Mouse (Mus musculus) liver, embryonic 15.5 days (tissue): ENCODE measurements around the gene Sgip1. TPM values are rescaled to one million over a fixed set of nuclear protein-coding genes. Genes with fewer than 3 reads are reported as not detected.

Experiments
- ATAC-seq: fragments of 200-750 bp; cut with Nextera tagmentation; 2 replicates; pipeline ENCODE4 v1.8.0; 2017; ENCODE audit warnings: moderate number of reproducible peaks, mild to moderate bottlenecking, moderate library complexity; ENCODE audit not compliant: insufficient read depth
- H3K27ac ChIP-seq: fragments of 300-500 bp; sonication (generic); replicated peaks from 2 replicates; pipeline ENCODE4 v1.5.1; 2015; ENCODE audit warnings: mild to moderate bottlenecking, inconsistent platforms
- H3K27me3 ChIP-seq: fragments of 300-500 bp; sonication (generic); 2 replicates; pipeline ENCODE4 v1.6.1; 2015; ENCODE audit warnings: mild to moderate bottlenecking, inconsistent platforms
- H3K36me3 ChIP-seq: fragments of 300-500 bp; sonication (generic); replicated peaks from 2 replicates; pipeline ENCODE4 v1.6.1; 2015; ENCODE audit warnings: moderate library complexity, mild to moderate bottlenecking, inconsistent platforms
- H3K4me1 ChIP-seq: fragments of 300-500 bp; sonication (generic); replicated peaks from 2 replicates; pipeline ENCODE4 v1.6.1; 2015; ENCODE audit warnings: inconsistent platforms
- H3K4me2 ChIP-seq: fragments of 300-500 bp; sonication (generic); 2 replicates; pipeline ENCODE4 v1.6.1; 2015; ENCODE audit warnings: moderate library complexity, mild to moderate bottlenecking, inconsistent platforms
- H3K4me3 ChIP-seq: fragments of 300-500 bp; sonication (generic); replicated peaks from 2 replicates; pipeline ENCODE4 v1.5.1; 2015; ENCODE audit warnings: mild to moderate bottlenecking, inconsistent platforms
- H3K9ac ChIP-seq: fragments of 300-500 bp; sonication (generic); 2 replicates; pipeline ENCODE4 v1.6.1; 2015; ENCODE audit warnings: moderate library complexity, mild to moderate bottlenecking, inconsistent platforms
- H3K9me3 ChIP-seq: fragments of 300-500 bp; sonication (generic); replicated peaks from 2 replicates; pipeline ENCODE4 v1.6.1; 2016; ENCODE audit warnings: inconsistent platforms
- WGBS: fragments of 180-500 bp; shearing (Covaris S2); methylation state at CpG from one replicate; pipeline ENCODE4 v1.1.7; 2015; ENCODE audit warnings: mixed read lengths; ENCODE audit not compliant: insufficient replicate concordance; 5-methylcytosine and 5-hydroxymethylcytosine counted together
- polyA plus RNA-seq: library from polyadenylated mRNA; unstranded; fragments of >200 nt; fragmentation: Nextera tagmentation; extraction: Ambion mirVana; gene quantifications from 2 replicates; pipeline ENCODE4 v1.2.1, GENCODE M21; 2015

The Sgip1 gene
- polyA plus RNA-seq, 1 experiment from 2014 or later: 0.73 TPM

GRCm38 (mm10) chr4:102862751-102863710, 121.9 kb downstream of the Sgip1 start:
- Histone ChIP-seq H3K4me3 (no peak overlapping the region), H3K36me3 (no peaks in the 10 kb centered on the region), H3K9ac (no peak overlapping the region), H3K4me1 (no peaks in the 10 kb centered on the region), H3K27me3 (no peaks in the 10 kb centered on the region), H3K4me2 (no peak overlapping the region), H3K9me3 (no peaks in the 10 kb centered on the region), H3K27ac (peak overlapping the region; percentile 51; the same call in 1 of the 2 replicates)
- 62% methylated on average over 15 of the region's 15 CpGs for WGBS
- peak; percentile 62 for ATAC-seq

GRCm38 (mm10) chr4:102866531-102866930, 125.4 kb downstream of the Sgip1 start:
- WGBS: 56% methylated on average over 3 of the region's 3 CpGs

GRCm38 (mm10) chr4:102871274-102871673, 130.2 kb downstream of the Sgip1 start:
- no peak overlapping the region for H3K27ac ChIP-seq
- H3K27me3 ChIP-seq: no peaks in the 10 kb centered on the region
- ATAC-seq: no peak
- H3K4me3 ChIP-seq: no peak overlapping the region
- H3K36me3 ChIP-seq: no peaks in the 10 kb centered on the region
- no peaks in the 10 kb centered on the region for H3K9me3 ChIP-seq
- no peak overlapping the region for H3K9ac ChIP-seq
- H3K4me2 ChIP-seq: no peak overlapping the region
- no peaks in the 10 kb centered on the region for H3K4me1 ChIP-seq
- 68% methylated on average over 4 of the region's 4 CpGs for WGBS

More at GRCm38 (mm10) chr4:102866531-102866930, 125.4 kb downstream of the Sgip1 start:
- Histone ChIP-seq H3K4me1 (no peaks in the 10 kb centered on the region), H3K9ac (no peak overlapping the region), H3K27ac (no peak overlapping the region), H3K36me3 (no peaks in the 10 kb centered on the region), H3K4me3 (no peak overlapping the region), H3K9me3 (no peaks in the 10 kb centered on the region), H3K27me3 (no peaks in the 10 kb centered on the region), H3K4me2 (no peak overlapping the region)
- ATAC-seq: no peak

GRCm38 (mm10) chr4:102883142-102883541, 142.0 kb downstream of the Sgip1 start:
- Histone ChIP-seq H3K27ac (no peak overlapping the region), H3K9ac (no peak overlapping the region), H3K27me3 (no peaks in the 10 kb centered on the region), H3K4me2 (no peak overlapping the region), H3K9me3 (no peaks in the 10 kb centered on the region), H3K4me1 (no peaks in the 10 kb centered on the region), H3K36me3 (no peaks in the 10 kb centered on the region), H3K4me3 (no peak overlapping the region)
- 74% methylated on average over 3 of the region's 3 CpGs for WGBS
- no peak for ATAC-seq

GRCm38 (mm10) chr4:102884228-102884627, 143.1 kb downstream of the Sgip1 start:
- Histone ChIP-seq H3K36me3 (no peaks in the 10 kb centered on the region), H3K9ac (no peak overlapping the region), H3K27me3 (no peaks in the 10 kb centered on the region), H3K9me3 (no peaks in the 10 kb centered on the region), H3K4me2 (no peak overlapping the region), H3K4me1 (no peaks in the 10 kb centered on the region), H3K4me3 (no peak overlapping the region), H3K27ac (no peak overlapping the region)
- ATAC-seq: no peak
- WGBS: 59% methylated on average over 4 of the region's 4 CpGs

- Histone ChIP-seq H3K9ac (no peak overlapping the region), H3K4me3 (no peak overlapping the region), H3K4me1 (no peaks in the 10 kb centered on the region), H3K9me3 (no peaks in the 10 kb centered on the region), H3K27me3 (no peaks in the 10 kb centered on the region), H3K4me2 (no peak overlapping the region), H3K27ac (no peak overlapping the region), H3K36me3 (no peaks in the 10 kb centered on the region)
- ATAC-seq: no peak
- 39% methylated on average over 2 of the region's 2 CpGs for WGBS
These were observed 145.4 kb downstream of the Sgip1 start for GRCm38 (mm10) chr4:102886459-102886858.

- Histone ChIP-seq H3K4me2 (no peak overlapping the region), H3K27ac (no peak overlapping the region), H3K9ac (no peak overlapping the region), H3K4me3 (no peak overlapping the region), H3K9me3 (no peaks in the 10 kb centered on the region), H3K4me1 (no peaks in the 10 kb centered on the region), H3K36me3 (no peaks in the 10 kb centered on the region), H3K27me3 (no peaks in the 10 kb centered on the region)
- no peak for ATAC-seq
- WGBS: 64% methylated on average over 4 of the region's 4 CpGs
These were observed 145.8 kb downstream of the Sgip1 start for GRCm38 (mm10) chr4:102886902-102887301.

GRCm38 (mm10) chr4:102887770-102888689, 146.9 kb downstream of the Sgip1 start:
- no peak overlapping the region for H3K27ac ChIP-seq
- 67% methylated on average over 14 of the region's 14 CpGs for WGBS
- no peaks in the 10 kb centered on the region for H3K36me3 ChIP-seq
- no peaks in the 10 kb centered on the region for H3K27me3 ChIP-seq
- H3K4me3 ChIP-seq: no peak overlapping the region
- no peak overlapping the region for H3K4me2 ChIP-seq
- ATAC-seq: no peak
- H3K4me1 ChIP-seq: no peaks in the 10 kb centered on the region
- H3K9ac ChIP-seq: no peak overlapping the region
- H3K9me3 ChIP-seq: no peaks in the 10 kb centered on the region

GRCm38 (mm10) chr4:102895866-102896265, 154.8 kb downstream of the Sgip1 start:
- no peak overlapping the region for H3K4me2 ChIP-seq
- ATAC-seq: no peak
- 83% methylated on average over 2 of the region's 2 CpGs for WGBS
- H3K4me3 ChIP-seq: no peak overlapping the region
- no peak overlapping the region for H3K27ac ChIP-seq
- H3K27me3 ChIP-seq: no peaks in the 10 kb centered on the region
- H3K9me3 ChIP-seq: no peaks in the 10 kb centered on the region
- no peak overlapping the region for H3K9ac ChIP-seq
- H3K4me1 ChIP-seq: no peaks in the 10 kb centered on the region
- no peaks in the 10 kb centered on the region for H3K36me3 ChIP-seq

GRCm38 (mm10) chr4:102898987-102899386, 157.9 kb downstream of the Sgip1 start:
- H3K4me3 ChIP-seq: no peak overlapping the region
- no peak overlapping the region for H3K9ac ChIP-seq
- H3K27ac ChIP-seq: no peak overlapping the region
- ATAC-seq: no peak
- H3K4me1 ChIP-seq: no peaks in the 10 kb centered on the region
- no peaks in the 10 kb centered on the region for H3K9me3 ChIP-seq
- no peak overlapping the region for H3K4me2 ChIP-seq
- H3K27me3 ChIP-seq: no peaks in the 10 kb centered on the region
- H3K36me3 ChIP-seq: no peaks in the 10 kb centered on the region
- 62% methylated on average over 4 of the region's 4 CpGs for WGBS

GRCm38 (mm10) chr4:102899683-102900082, 158.6 kb downstream of the Sgip1 start:
- ATAC-seq: no peak
- no peaks in the 10 kb centered on the region for H3K27me3 ChIP-seq
- no peaks in the 10 kb centered on the region for H3K4me1 ChIP-seq
- no peak overlapping the region for H3K27ac ChIP-seq
- H3K9me3 ChIP-seq: no peaks in the 10 kb centered on the region
- H3K4me3 ChIP-seq: no peak overlapping the region
- H3K9ac ChIP-seq: no peak overlapping the region
- H3K4me2 ChIP-seq: no peak overlapping the region
- 78% methylated on average over 5 of the region's 5 CpGs for WGBS
- no peaks in the 10 kb centered on the region for H3K36me3 ChIP-seq
